Mouse (Mus musculus): ENCODE measurements around the gene Zbtb12. TPM values are rescaled to one million over a fixed set of nuclear protein-coding genes. Genes with fewer than 3 reads are reported as not detected.

Zbtb12 gene
- polyA plus RNA-seq, 1 experiment from 2014 or later = 3.5 TPM

DNA sequence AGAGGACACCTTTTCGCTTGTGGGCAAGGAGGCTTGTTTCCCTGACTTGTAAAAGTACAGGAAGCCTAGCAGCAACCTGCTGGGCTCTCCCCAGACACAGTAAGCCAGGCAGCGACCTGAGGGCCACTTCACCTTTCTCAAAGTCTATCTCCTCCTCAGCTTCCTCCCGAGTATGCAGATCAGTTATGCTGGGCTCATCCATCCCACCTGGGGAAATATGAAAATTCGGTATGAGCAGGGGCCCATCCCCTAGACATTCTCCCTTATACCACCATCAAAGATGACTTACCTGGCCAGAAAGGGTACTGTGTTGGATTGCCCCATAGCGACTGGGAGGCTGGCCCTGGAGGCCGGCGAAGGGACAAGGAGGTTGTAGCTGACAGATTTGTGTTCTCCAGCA is 31.7 kb upstream of the Zbtb12 start:
- no peak overlapping the region for H3K9ac ChIP-seq (replicated peaks; ENCODE audit: low read length)
- no peak overlapping the region for H3K27ac ChIP-seq (ENCODE audit: low read length)
- ATAC-seq (ENCODE audit: low FRiP score, low TSS enrichment) = no peak
- H3K4me1 ChIP-seq (ENCODE audit: insufficient read depth, low read length) = peaks cover 16% of the 10 kb centered on the region
- H3K4me3 ChIP-seq (ENCODE audit: low read length) = no peak overlapping the region
- WGBS = 95% methylated on average over 7 of the region's 7 CpGs
- H3K36me3 ChIP-seq (ENCODE audit: insufficient read depth, low read length) = peaks cover 54% of the 10 kb centered on the region
- no peaks in the 10 kb centered on the region for H3K27me3 ChIP-seq (ENCODE audit: insufficient read depth, low read length)
- H3K9me3 ChIP-seq (ENCODE audit: low read length) = no peaks in the 10 kb centered on the region
- H3K4me2 ChIP-seq (replicated peaks; ENCODE audit: low read depth, low read length) = no peak overlapping the region

DNA sequence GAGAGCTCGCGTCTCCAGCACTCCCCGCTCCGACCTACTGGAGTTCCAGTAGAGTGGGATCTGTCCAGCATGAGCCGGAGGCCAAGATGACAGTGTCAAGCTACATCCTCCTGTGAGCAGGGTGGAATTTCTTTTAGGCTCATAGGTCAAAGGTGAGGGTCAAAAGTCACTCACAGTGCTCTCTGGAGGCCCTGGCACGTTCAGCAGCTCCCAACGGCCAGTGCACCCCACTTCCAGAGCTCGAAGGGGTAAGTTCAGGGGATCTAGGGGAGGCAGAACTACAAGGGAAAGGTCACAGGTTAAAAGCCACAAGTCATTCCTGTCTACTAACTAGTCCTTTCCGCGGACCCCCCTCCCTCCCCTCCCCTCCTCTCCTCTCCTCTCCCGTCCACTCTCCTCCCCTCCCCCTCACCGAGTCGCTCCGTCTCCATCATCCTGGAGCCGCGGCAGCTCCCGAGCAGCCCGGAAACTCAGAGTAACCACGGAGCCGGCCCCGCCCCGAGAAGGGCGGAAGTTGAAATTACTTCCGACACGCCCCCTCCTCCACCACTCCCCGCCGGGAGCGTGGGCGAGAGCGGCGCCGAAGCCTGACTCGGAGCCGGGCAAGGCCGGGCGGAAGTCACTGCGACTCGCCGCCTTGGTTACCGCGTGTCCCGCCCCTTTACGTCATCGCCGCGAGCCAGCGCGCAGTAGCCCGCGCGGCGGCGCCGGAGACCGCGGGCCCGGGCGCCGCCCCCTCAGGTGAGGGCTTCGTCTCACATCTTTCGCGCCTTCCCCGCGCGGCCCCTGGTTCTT is 29.4 kb upstream of the Zbtb12 start, which contains the start of the genes Skiv2l and Nelfe:
Gene Skiv2l (minus strand): TSS at position 489 of the 795 bp plus-strand sequence.
Gene Nelfe (plus strand): TSS at position 670 of the 795 bp plus-strand sequence.
- no peaks in the 10 kb centered on the region for H3K9me3 ChIP-seq (ENCODE audit: low read length)
- peak within 1 kb of the TSS; percentile 82 for H3K9ac ChIP-seq (replicated peaks; ENCODE audit: low read length)
- peaks cover 53% of the 10 kb centered on the region for H3K36me3 ChIP-seq (ENCODE audit: insufficient read depth, low read length)
- no peaks in the 10 kb centered on the region for H3K27me3 ChIP-seq (ENCODE audit: insufficient read depth, low read length)
- peaks cover 16% of the 10 kb centered on the region for H3K4me1 ChIP-seq (ENCODE audit: insufficient read depth, low read length)
- ATAC-seq (ENCODE audit: low FRiP score, low TSS enrichment) = peak; percentile 97
- H3K4me3 ChIP-seq (ENCODE audit: low read length) = peak within 1 kb of the TSS; percentile 77
- under 1% methylated on average over 61 of the region's 65 CpGs for WGBS
- peak within 1 kb of the TSS; percentile 89 for H3K4me2 ChIP-seq (replicated peaks; ENCODE audit: low read depth, low read length)
- peak within 1 kb of the TSS; percentile 54 for H3K27ac ChIP-seq (ENCODE audit: low read length)

DNA sequence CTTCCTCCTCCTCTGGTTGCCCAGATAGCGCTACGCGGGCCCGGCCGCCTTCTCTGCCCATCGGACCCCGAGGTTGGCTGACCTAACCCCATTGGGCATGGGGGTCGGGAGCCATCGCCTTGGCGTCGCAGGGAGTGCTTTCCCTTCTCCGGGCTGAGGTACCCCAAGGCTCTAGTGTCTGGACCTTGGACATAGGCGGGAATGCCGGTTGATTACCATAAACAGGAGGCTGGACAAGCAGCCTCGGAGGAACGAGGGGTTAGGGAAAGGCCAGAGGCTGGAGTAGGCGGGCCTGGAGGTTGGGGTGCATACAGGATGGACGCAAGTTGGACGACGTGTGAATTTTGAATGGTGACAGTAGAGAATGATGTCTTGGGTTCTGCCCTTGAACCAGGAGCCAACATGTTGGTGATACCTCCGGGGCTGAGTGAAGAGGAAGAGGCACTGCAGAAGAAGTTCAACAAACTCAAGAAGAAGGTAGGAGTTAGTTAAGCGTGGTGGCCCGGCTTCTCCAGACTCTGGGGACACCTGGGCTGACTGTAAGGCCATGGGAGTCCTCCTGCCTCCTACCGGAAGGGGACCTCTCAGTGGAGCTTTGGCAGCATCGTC is 28.7 kb upstream of the Zbtb12 start:
- peak; percentile 55 for ATAC-seq (ENCODE audit: low FRiP score, low TSS enrichment)

DNA sequence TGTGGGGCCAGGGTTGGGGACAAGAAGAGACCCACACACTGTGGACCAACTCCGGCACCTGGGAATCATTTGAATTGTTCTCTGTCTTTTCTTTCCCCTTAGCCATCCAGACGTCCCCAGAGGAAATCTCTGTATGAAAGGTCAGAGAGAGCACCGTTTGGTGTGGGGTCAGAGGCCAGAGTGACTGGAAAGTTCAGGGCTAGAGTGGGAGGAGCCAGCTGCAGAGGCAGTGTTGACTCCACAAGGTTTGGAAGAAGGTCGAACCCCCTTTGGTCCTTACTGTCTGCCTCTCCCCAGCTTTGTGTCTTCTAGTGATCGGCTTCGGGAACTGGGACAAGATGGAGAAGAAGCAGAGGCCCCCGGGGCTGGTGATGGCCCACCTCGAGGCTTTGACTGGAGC is 25.8 kb upstream of the Zbtb12 start:
- H3K4me2 ChIP-seq (replicated peaks; ENCODE audit: low read depth, low read length) = no peak overlapping the region
- no peaks in the 10 kb centered on the region for H3K27me3 ChIP-seq (ENCODE audit: insufficient read depth, low read length)
- peaks cover 16% of the 10 kb centered on the region for H3K4me1 ChIP-seq (ENCODE audit: insufficient read depth, low read length)
- H3K27ac ChIP-seq (ENCODE audit: low read length) = no peak overlapping the region
- WGBS = 70% methylated on average over 8 of the region's 8 CpGs
- no peak overlapping the region for H3K9ac ChIP-seq (replicated peaks; ENCODE audit: low read length)
- ATAC-seq (ENCODE audit: low FRiP score, low TSS enrichment) = no peak
- H3K9me3 ChIP-seq (ENCODE audit: low read length) = no peaks in the 10 kb centered on the region
- H3K4me3 ChIP-seq (ENCODE audit: low read length) = no peak overlapping the region
- H3K36me3 ChIP-seq (ENCODE audit: insufficient read depth, low read length) = peaks cover 45% of the 10 kb centered on the region

More for the DNA sequence above, 28.7 kb upstream of the Zbtb12 start:
- WGBS = under 1% methylated on average over 25 of the region's 25 CpGs
- peak overlapping the region; percentile 82 for H3K9ac ChIP-seq (replicated peaks; ENCODE audit: low read length)
- no peaks in the 10 kb centered on the region for H3K27me3 ChIP-seq (ENCODE audit: insufficient read depth, low read length)
- H3K27ac ChIP-seq (ENCODE audit: low read length) = peak overlapping the region; percentile 54
- peak overlapping the region; percentile 77 for H3K4me3 ChIP-seq (ENCODE audit: low read length)
- H3K9me3 ChIP-seq (ENCODE audit: low read length) = no peaks in the 10 kb centered on the region
- H3K4me2 ChIP-seq (replicated peaks; ENCODE audit: low read depth, low read length) = peak overlapping the region; percentile 76
- peaks cover 16% of the 10 kb centered on the region for H3K4me1 ChIP-seq (ENCODE audit: insufficient read depth, low read length)
- H3K36me3 ChIP-seq (ENCODE audit: insufficient read depth, low read length) = peaks cover 52% of the 10 kb centered on the region

DNA sequence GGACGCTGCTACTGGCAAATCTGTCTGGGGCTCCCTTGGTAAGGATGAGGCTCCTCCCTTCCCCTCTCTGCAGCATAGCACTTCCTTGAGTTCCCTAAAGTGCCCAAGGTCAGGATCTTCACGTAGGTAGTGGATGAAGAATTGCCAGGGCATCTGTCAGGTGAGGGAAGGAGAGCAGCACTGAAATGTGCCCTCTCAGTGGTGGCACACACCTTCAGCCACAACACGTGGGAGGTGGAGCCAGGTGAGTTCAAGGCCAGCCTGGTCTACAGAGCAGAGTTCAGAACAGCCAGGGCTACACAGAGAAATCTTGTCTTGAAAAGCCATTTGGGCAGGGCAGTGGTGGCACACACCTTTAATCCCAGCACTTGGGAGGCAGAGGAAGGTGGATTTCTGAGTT is 24.5 kb upstream of the Zbtb12 start:
- Histone ChIP-seq H3K4me1 (ENCODE audit: insufficient read depth, low read length) (peaks cover 9% of the 10 kb centered on the region), H3K4me2 (replicated peaks; ENCODE audit: low read depth, low read length) (no peak overlapping the region), H3K36me3 (ENCODE audit: insufficient read depth, low read length) (peaks cover 45% of the 10 kb centered on the region), H3K27ac (ENCODE audit: low read length) (no peak overlapping the region), H3K9me3 (ENCODE audit: low read length) (no peaks in the 10 kb centered on the region), H3K4me3 (ENCODE audit: low read length) (no peak overlapping the region), H3K27me3 (ENCODE audit: insufficient read depth, low read length) (no peaks in the 10 kb centered on the region), H3K9ac (replicated peaks; ENCODE audit: low read length) (no peak overlapping the region)
- 81% methylated on average over 3 of the region's 3 CpGs for WGBS
- ATAC-seq (ENCODE audit: low FRiP score, low TSS enrichment) = no peak

DNA sequence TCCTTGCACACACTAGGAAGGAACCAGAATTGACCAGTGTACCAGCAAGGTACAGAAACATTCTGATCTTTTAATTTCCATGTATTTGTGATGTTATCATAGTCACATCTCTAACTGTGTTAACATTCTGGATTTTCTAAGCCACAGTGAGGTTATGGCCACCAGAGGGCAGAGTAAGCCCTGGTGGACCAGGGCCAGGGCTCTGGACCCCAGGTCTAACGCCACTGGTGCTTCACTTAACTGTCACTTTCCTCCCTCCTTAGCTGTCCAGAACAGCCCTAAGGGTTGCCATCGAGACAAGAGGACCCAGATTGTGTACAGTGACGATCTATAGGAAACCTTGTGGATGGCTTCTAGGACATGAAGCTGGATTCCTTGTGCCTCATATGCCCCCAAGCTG is 23.5 kb upstream of the Zbtb12 start:
- Histone ChIP-seq H3K4me2 (replicated peaks; ENCODE audit: low read depth, low read length) (no peak overlapping the region), H3K36me3 (ENCODE audit: insufficient read depth, low read length) (peaks cover 45% of the 10 kb centered on the region), H3K4me3 (ENCODE audit: low read length) (no peak overlapping the region), H3K27me3 (ENCODE audit: insufficient read depth, low read length) (no peaks in the 10 kb centered on the region), H3K9me3 (ENCODE audit: low read length) (no peaks in the 10 kb centered on the region), H3K27ac (ENCODE audit: low read length) (no peak overlapping the region), H3K4me1 (ENCODE audit: insufficient read depth, low read length) (peaks cover 9% of the 10 kb centered on the region), H3K9ac (replicated peaks; ENCODE audit: low read length) (no peak overlapping the region)
- ATAC-seq (ENCODE audit: low FRiP score, low TSS enrichment) = peak; percentile 65; the same call in 1 of the 2 replicates
- WGBS = 39% methylated on average over 3 of the region's 3 CpGs

DNA sequence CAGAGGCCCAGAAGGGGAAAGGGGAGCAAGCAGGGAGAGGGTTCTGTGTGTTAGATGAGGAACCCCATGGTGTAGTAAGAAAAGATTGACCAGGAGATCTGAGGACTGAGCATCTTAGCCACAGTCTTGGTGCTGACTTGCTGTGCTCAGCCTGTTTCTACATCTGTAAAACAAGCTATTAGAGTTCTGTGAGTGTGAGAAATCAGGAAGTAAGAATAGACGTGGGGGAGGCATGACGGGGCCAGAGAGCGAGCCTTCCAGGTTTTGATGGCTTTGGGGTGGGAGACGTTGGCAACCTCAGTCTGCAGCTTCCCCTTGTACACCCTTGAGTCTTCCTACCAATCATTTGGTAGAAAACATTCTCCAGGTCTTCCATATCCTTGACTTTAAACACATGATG is 20.6 kb upstream of the Zbtb12 start:
- H3K4me2 ChIP-seq (replicated peaks; ENCODE audit: low read depth, low read length) = no peak overlapping the region
- H3K4me1 ChIP-seq (ENCODE audit: insufficient read depth, low read length) = peaks cover 2% of the 10 kb centered on the region; the same call in 1 of the 2 replicates
- no peaks in the 10 kb centered on the region for H3K27me3 ChIP-seq (ENCODE audit: insufficient read depth, low read length)
- peaks cover 34% of the 10 kb centered on the region for H3K36me3 ChIP-seq (ENCODE audit: insufficient read depth, low read length)
- no peak overlapping the region for H3K4me3 ChIP-seq (ENCODE audit: low read length)
- H3K9ac ChIP-seq (replicated peaks; ENCODE audit: low read length) = no peak overlapping the region
- no peak for ATAC-seq (ENCODE audit: low FRiP score, low TSS enrichment)
- H3K27ac ChIP-seq (ENCODE audit: low read length) = no peak overlapping the region
- no peaks in the 10 kb centered on the region for H3K9me3 ChIP-seq (ENCODE audit: low read length)
- 70% methylated on average over 4 of the region's 4 CpGs for WGBS

DNA sequence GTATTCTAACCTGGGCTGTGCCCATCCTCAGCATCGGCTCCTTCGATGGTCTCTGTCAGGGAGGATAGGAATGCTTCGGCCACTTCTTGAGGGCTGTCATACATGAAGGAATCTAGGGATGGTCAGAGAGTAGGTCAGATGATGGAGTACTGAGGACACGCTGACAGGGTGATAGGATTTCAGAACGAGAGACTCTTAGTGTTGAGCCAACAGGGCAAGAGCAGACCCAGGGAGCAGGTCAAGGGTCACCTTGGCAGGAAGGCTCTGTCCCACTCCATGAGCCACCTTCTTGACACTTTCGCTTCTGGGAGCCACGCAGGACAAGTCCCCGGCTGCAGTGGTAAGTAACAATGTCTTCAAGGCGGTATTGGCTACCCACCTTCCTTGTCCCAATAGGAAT is 18.8 kb upstream of the Zbtb12 start:
- no peak for ATAC-seq (ENCODE audit: low FRiP score, low TSS enrichment)
- Histone ChIP-seq H3K9ac (replicated peaks; ENCODE audit: low read length) (no peak overlapping the region), H3K27me3 (ENCODE audit: insufficient read depth, low read length) (no peaks in the 10 kb centered on the region), H3K27ac (ENCODE audit: low read length) (no peak overlapping the region), H3K4me2 (replicated peaks; ENCODE audit: low read depth, low read length) (no peak overlapping the region), H3K4me3 (ENCODE audit: low read length) (no peak overlapping the region), H3K4me1 (ENCODE audit: insufficient read depth, low read length) (peaks cover 2% of the 10 kb centered on the region; the same call in 1 of the 2 replicates), H3K36me3 (ENCODE audit: insufficient read depth, low read length) (peaks cover 18% of the 10 kb centered on the region), H3K9me3 (ENCODE audit: low read length) (no peaks in the 10 kb centered on the region)
- WGBS = 81% methylated on average over 9 of the region's 9 CpGs

DNA sequence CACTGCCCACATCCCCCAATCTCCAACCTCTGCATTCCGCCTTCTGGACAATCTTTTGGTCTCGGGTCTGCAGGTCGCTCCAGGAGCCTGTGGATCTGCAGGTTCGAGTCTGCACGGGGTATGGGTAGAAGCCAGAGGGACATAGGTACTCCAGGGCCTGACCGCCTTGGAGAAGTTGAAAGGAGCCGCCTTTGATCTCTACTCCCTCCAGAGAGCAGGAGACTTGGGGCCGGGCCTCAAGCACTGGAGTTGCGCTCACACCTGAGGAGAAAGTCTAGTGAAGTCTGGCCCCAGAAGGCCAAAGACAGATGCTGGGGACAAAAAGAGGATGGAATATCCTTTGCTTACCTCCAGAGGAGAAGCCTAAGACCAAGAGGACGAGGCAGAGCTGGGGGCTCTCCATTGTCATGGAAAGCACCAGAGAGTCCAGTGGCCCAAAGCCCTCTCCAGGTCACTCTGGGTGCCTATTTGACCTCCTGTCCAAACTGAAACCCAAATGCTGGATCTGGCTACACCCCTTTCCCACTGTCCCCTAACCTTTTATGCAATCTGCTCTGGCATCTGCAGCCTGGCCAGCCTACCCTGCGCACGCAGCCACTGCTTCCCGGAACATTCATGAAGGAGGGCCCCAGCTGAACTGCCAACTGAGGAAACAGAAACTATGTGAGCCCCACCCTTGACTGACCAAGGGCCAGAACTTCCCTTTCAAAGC is 17.4 kb upstream of the Zbtb12 start:
- Histone ChIP-seq H3K27me3 (ENCODE audit: insufficient read depth, low read length) (no peaks in the 10 kb centered on the region), H3K4me3 (ENCODE audit: low read length) (no peak overlapping the region), H3K9me3 (ENCODE audit: low read length) (no peaks in the 10 kb centered on the region), H3K4me2 (replicated peaks; ENCODE audit: low read depth, low read length) (no peak overlapping the region; the same call in 1 of the 2 replicates), H3K4me1 (ENCODE audit: insufficient read depth, low read length) (peaks cover 2% of the 10 kb centered on the region; the same call in 1 of the 2 replicates), H3K9ac (replicated peaks; ENCODE audit: low read length) (no peak overlapping the region), H3K27ac (ENCODE audit: low read length) (no peak overlapping the region; the same call in 1 of the 2 replicates), H3K36me3 (ENCODE audit: insufficient read depth, low read length) (peaks cover 8% of the 10 kb centered on the region; the same call in 1 of the 2 replicates)
- ATAC-seq (ENCODE audit: low FRiP score, low TSS enrichment) = peak; percentile 31; the same call in 1 of the 2 replicates
- 56% methylated on average over 13 of the region's 13 CpGs for WGBS

All from kidney, embryonic 16.5 days (tissue).